Mouse (Mus musculus): ENCODE measurements around the gene Armc6. TPM values are rescaled to one million over a fixed set of nuclear protein-coding genes. Genes with fewer than 3 reads are reported as not detected.

The Armc6 gene
- polyA plus RNA-seq, 1 experiment from 2014 or later = 28.7 TPM

DNA sequence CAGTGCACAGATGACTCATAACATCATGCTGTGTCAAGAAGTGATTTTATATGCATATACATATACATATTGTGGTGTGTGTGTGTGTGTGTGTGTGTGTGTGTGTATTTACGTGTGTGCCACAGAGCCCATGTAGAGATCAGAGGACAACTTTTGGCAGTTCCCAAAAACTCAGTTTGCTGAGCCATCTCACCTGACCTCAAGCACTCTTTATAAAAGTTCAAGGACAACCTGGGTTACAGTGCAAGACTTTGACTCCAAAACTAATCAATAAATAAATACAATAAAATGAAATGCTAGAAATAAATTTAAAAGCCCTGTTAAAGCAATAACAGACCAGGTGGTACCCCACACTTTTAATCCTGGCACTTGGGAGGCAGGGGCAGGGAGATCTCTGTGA, 23.0 kb downstream of the Armc6 start:
- no peak for ATAC-seq (ENCODE audit: insufficient number of reproducible peaks, insufficient read depth, low FRiP score, low TSS enrichment)
- Histone ChIP-seq H3K9me3 (no peaks in the 10 kb centered on the region), H3K27ac (no peak overlapping the region), H3K27me3 (0 out of 2 replicates have a peak, but pooled peaks cover 4% of the 10 kb centered on the region), H3K4me3 (peak overlapping the region; percentile 69), H3K9ac (peak overlapping the region; percentile 70; the same call in 1 of the 2 replicates), H3K4me1 (peaks cover 24% of the 10 kb centered on the region), H3K36me3 (no peaks in the 10 kb centered on the region), H3K4me2 (replicated peaks) (peak overlapping the region; percentile 99)
- 88% methylated on average over 1 of the region's 1 CpGs for WGBS

DNA sequence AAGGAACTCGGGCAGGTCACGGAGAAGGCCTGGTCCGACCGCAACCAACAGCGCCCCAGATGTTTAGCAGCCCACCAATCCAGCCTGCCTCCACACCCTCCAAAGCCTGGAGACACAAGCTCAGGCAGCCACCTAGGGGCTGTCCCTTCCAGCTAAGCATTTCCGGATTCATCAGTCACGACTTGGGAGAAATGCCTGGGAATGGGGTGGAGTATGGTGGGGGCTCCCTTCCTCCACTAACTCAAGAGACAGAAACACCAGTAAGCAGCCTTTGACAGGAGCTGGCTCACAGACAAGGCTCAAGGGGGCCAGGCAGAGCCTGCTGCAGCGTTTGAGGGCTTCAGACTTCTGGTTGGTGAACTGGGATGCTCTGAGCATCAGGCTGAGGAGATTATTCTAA, 23.7 kb downstream of the Armc6 start:
- Histone ChIP-seq H3K4me2 (replicated peaks) (peak overlapping the region; percentile 99), H3K4me1 (peaks cover 24% of the 10 kb centered on the region), H3K27ac (no peak overlapping the region), H3K36me3 (no peaks in the 10 kb centered on the region), H3K27me3 (0 out of 2 replicates have a peak, but pooled peaks cover 4% of the 10 kb centered on the region), H3K9ac (peak overlapping the region; percentile 8; the same call in 1 of the 2 replicates), H3K4me3 (no peak overlapping the region), H3K9me3 (no peaks in the 10 kb centered on the region)
- ATAC-seq (ENCODE audit: insufficient number of reproducible peaks, insufficient read depth, low FRiP score, low TSS enrichment) = no peak
- WGBS = 21% methylated on average over 8 of the region's 8 CpGs

DNA sequence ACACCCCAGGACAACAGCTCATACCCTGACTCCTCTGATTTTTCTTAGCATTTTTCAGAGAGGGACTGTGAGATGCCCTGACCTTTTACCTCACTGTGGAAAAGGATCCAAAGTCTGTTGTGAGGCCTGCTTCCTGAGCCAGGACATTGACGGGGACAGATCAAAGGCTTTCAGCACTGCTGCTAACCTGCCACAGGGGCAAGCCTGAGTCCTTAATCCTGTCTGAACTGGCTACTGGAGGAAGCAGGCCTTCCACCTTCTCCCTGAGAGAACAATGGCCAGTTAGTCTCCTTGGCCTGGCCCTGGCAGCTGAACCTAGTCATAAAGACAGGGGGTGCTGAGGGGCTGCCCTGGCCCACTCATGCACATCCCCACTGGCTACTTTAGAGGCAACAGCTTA, 26.1 kb downstream of the Armc6 start:
- 35% methylated on average over 1 of the region's 1 CpGs for WGBS
- no peak for ATAC-seq (ENCODE audit: insufficient number of reproducible peaks, insufficient read depth, low FRiP score, low TSS enrichment)
- Histone ChIP-seq H3K4me1 (peaks cover 22% of the 10 kb centered on the region), H3K27me3 (0 out of 2 replicates have a peak, but pooled peaks cover 4% of the 10 kb centered on the region), H3K9ac (no peak overlapping the region), H3K27ac (no peak overlapping the region), H3K9me3 (no peaks in the 10 kb centered on the region), H3K36me3 (no peaks in the 10 kb centered on the region), H3K4me3 (no peak overlapping the region), H3K4me2 (replicated peaks) (no peak overlapping the region)

GRCm38 (mm10) chr8:70204757-70205156, 29.5 kb downstream of the Armc6 start:
- no peak overlapping the region for H3K4me3 ChIP-seq
- H3K4me2 ChIP-seq (replicated peaks) = no peak overlapping the region
- no peak overlapping the region for H3K27ac ChIP-seq
- 0 out of 2 replicates have a peak, but pooled peaks cover 4% of the 10 kb centered on the region for H3K27me3 ChIP-seq
- ATAC-seq (ENCODE audit: insufficient number of reproducible peaks, insufficient read depth, low FRiP score, low TSS enrichment) = no peak
- no peaks in the 10 kb centered on the region for H3K9me3 ChIP-seq
- H3K4me1 ChIP-seq = 0 out of 2 replicates have a peak, but pooled peaks cover under 1% of the 10 kb centered on the region
- H3K36me3 ChIP-seq = no peaks in the 10 kb centered on the region
- 77% methylated on average over 1 of the region's 1 CpGs for WGBS
- no peak overlapping the region for H3K9ac ChIP-seq

GRCm38 (mm10) chr8:70203072-70203471, 31.2 kb downstream of the Armc6 start:
- Histone ChIP-seq H3K9me3 (no peaks in the 10 kb centered on the region), H3K27me3 (0 out of 2 replicates have a peak, but pooled peaks cover 3% of the 10 kb centered on the region), H3K27ac (no peak overlapping the region), H3K9ac (no peak overlapping the region), H3K4me1 (no peaks in the 10 kb centered on the region), H3K4me3 (no peak overlapping the region), H3K36me3 (no peaks in the 10 kb centered on the region), H3K4me2 (replicated peaks) (no peak overlapping the region)
- no peak for ATAC-seq (ENCODE audit: insufficient number of reproducible peaks, insufficient read depth, low FRiP score, low TSS enrichment)
- whole genome bisulfite sequencing = 75% methylated on average over 4 of the region's 4 CpGs

- H3K36me3 ChIP-seq = no peaks in the 10 kb centered on the region
These were observed 32.8 kb downstream of the Armc6 start for GRCm38 (mm10) chr8:70201417-70201816.

GRCm38 (mm10) chr8:70200098-70200681, 34.1 kb downstream of the Armc6 start:
- Histone ChIP-seq H3K9me3 (no peaks in the 10 kb centered on the region), H3K9ac (no peak overlapping the region)

More at GRCm38 (mm10) chr8:70201417-70201816, 32.8 kb downstream of the Armc6 start:
- Histone ChIP-seq H3K4me3 (no peak overlapping the region), H3K9me3 (no peaks in the 10 kb centered on the region), H3K9ac (no peak overlapping the region), H3K4me2 (replicated peaks) (no peak overlapping the region), H3K27me3 (no peaks in the 10 kb centered on the region), H3K4me1 (no peaks in the 10 kb centered on the region), H3K27ac (no peak overlapping the region)
- WGBS = 85% methylated on average over 3 of the region's 3 CpGs
- ATAC-seq (ENCODE audit: insufficient number of reproducible peaks, insufficient read depth, low FRiP score, low TSS enrichment) = no peak

GRCm38 (mm10) chr8:70197603-70198002, 36.7 kb downstream of the Armc6 start:
- H3K4me3 ChIP-seq = no peak overlapping the region
- no peak overlapping the region for H3K9ac ChIP-seq
- H3K4me1 ChIP-seq = no peaks in the 10 kb centered on the region
- H3K27ac ChIP-seq = no peak overlapping the region
- H3K4me2 ChIP-seq (replicated peaks) = no peak overlapping the region
- no peaks in the 10 kb centered on the region for H3K9me3 ChIP-seq
- no peaks in the 10 kb centered on the region for H3K27me3 ChIP-seq
- 54% methylated on average over 7 of the region's 7 CpGs for WGBS
- ATAC-seq (ENCODE audit: insufficient number of reproducible peaks, insufficient read depth, low FRiP score, low TSS enrichment) = no peak
- H3K36me3 ChIP-seq = no peaks in the 10 kb centered on the region

More at GRCm38 (mm10) chr8:70200098-70200681, 34.1 kb downstream of the Armc6 start:
- H3K27ac ChIP-seq = no peak overlapping the region
- no peak overlapping the region for H3K4me3 ChIP-seq
- 72% methylated on average over 5 of the region's 5 CpGs for WGBS
- H3K27me3 ChIP-seq = no peaks in the 10 kb centered on the region
- no peaks in the 10 kb centered on the region for H3K4me1 ChIP-seq
- H3K4me2 ChIP-seq (replicated peaks) = no peak overlapping the region
- no peak for ATAC-seq (ENCODE audit: insufficient number of reproducible peaks, insufficient read depth, low FRiP score, low TSS enrichment)
- H3K36me3 ChIP-seq = no peaks in the 10 kb centered on the region

DNA sequence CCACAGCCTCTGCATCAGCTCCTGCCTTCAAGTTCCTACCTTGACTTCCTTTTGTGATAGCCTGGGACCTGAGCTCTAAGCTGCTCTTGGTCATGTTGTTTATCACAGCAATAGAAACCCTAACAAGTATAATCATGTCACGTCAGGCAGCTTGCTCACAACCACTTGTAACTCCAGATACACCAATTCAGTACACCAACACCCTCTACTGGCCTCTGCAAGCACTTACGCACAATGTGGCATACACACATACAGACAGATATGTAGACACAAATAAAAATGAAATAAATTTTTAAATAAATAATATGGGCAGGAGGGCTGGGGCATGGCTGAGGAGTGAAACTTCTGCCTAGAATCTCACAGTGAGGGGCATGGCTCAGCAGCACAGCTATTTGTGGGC, 38.5 kb downstream of the Armc6 start:
- no peak for ATAC-seq (ENCODE audit: insufficient number of reproducible peaks, insufficient read depth, low FRiP score, low TSS enrichment)
- Histone ChIP-seq H3K27me3 (no peaks in the 10 kb centered on the region), H3K4me1 (no peaks in the 10 kb centered on the region), H3K27ac (no peak overlapping the region), H3K9ac (no peak overlapping the region), H3K4me2 (replicated peaks) (no peak overlapping the region), H3K9me3 (no peaks in the 10 kb centered on the region), H3K4me3 (no peak overlapping the region), H3K36me3 (no peaks in the 10 kb centered on the region)
- WGBS = 80% methylated on average over 2 of the region's 2 CpGs

DNA sequence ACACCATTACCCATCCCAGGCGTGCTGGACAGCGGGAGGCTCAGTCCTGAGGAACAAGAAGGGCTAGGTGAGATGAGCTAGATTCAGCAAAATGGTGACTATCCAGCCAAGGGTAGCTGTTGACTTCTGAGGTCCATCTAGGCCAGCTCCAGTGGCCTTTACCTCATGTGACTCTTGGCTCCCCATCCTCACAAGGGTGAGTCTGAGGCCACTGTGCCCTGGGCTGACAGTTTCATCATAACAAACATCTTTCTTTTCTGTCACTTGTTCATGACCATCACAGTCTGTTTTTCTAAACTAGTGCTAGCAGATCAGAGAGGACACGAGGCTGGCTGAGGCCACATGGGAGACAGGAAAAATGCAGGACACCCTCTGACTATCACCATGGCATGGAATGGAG, 40.1 kb downstream of the Armc6 start:
- no peak overlapping the region for H3K9ac ChIP-seq
- ATAC-seq (ENCODE audit: insufficient number of reproducible peaks, insufficient read depth, low FRiP score, low TSS enrichment) = no peak
- H3K4me1 ChIP-seq = no peaks in the 10 kb centered on the region
- H3K9me3 ChIP-seq = no peaks in the 10 kb centered on the region
- no peaks in the 10 kb centered on the region for H3K27me3 ChIP-seq
- H3K4me3 ChIP-seq = no peak overlapping the region
- 76% methylated on average over 3 of the region's 3 CpGs for WGBS
- H3K36me3 ChIP-seq = no peaks in the 10 kb centered on the region
- no peak overlapping the region for H3K27ac ChIP-seq
- no peak overlapping the region for H3K4me2 ChIP-seq (replicated peaks)

DNA sequence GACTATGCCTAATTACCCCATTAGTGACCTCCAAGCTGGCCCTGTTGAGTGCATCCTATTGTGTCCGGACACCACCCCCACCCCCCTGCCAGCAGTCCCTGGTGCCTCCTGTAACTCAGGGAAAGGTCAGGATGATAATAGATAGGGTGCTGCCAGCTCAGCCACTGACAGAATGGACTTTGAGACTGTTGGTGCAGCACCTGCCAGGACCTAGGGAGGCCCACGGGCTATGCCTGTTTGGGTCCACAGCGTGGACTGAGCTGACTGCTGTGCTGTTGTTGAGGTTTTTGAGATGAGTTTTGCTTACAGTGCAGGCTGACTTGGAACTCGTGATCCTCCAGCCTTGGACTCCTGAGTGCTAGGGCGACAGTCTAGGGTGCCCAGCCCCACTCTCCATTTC, 41.0 kb downstream of the Armc6 start:
- no peak overlapping the region for H3K4me3 ChIP-seq

GRCm38 (mm10) chr8:70188707-70189106, 45.6 kb downstream of the Armc6 start:
- Histone ChIP-seq H3K4me1 (no peaks in the 10 kb centered on the region), H3K9me3 (no peaks in the 10 kb centered on the region), H3K9ac (no peak overlapping the region), H3K4me3 (no peak overlapping the region), H3K4me2 (replicated peaks) (no peak overlapping the region), H3K27me3 (no peaks in the 10 kb centered on the region), H3K27ac (no peak overlapping the region), H3K36me3 (peaks cover 3% of the 10 kb centered on the region; the same call in 1 of the 2 replicates)
- ATAC-seq (ENCODE audit: insufficient number of reproducible peaks, insufficient read depth, low FRiP score, low TSS enrichment) = no peak
- WGBS = 68% methylated on average over 7 of the region's 7 CpGs

More for the DNA sequence above, 41.0 kb downstream of the Armc6 start:
- Histone ChIP-seq H3K27me3 (no peaks in the 10 kb centered on the region), H3K4me1 (no peaks in the 10 kb centered on the region), H3K9me3 (no peaks in the 10 kb centered on the region), H3K9ac (no peak overlapping the region), H3K4me2 (replicated peaks) (no peak overlapping the region), H3K27ac (no peak overlapping the region), H3K36me3 (no peaks in the 10 kb centered on the region)
- ATAC-seq (ENCODE audit: insufficient number of reproducible peaks, insufficient read depth, low FRiP score, low TSS enrichment) = no peak
- WGBS = 71% methylated on average over 5 of the region's 5 CpGs
